Mouse (Mus musculus): Measurements from ENCODE around the gene Sox10.

Gene Sox10

DNA sequence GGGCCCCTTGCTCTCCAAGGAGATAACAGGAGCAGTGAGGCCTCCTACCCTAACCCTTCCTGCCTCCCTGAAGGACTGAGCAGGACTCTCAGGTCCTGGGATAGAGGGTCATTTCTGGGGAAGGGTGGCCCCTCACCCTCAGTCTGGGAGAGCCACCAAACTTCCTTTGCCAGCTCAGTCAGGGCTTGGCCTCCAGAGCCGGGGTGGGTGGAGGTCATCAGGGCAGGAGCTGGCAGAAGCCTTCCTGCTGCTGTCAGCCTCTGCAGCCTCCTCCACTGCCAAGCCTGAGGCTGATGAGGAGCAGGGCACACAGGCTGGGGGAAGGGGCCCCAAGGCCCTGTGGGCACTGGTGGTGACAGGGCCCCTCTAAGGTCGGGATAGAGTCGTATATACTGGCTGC, 9.5 kb downstream of the Sox10 start:
- DNase-seq = no peak

- no peak for DNase-seq
These were observed 12.3 kb downstream of the Sox10 start for GRCm38 (mm10) chr15:79152709-79153108.

GRCm38 (mm10) chr15:79151881-79152280, 13.2 kb downstream of the Sox10 start:
- DNase-seq = no peak

- DNase-seq = peak; percentile 88 to 95
These were observed 16.5 kb downstream of the Sox10 start for GRCm38 (mm10) chr15:79148533-79148932.

GRCm38 (mm10) chr15:79145522-79145921, 19.5 kb downstream of the Sox10 start:
- DNase-seq = no peak

DNA sequence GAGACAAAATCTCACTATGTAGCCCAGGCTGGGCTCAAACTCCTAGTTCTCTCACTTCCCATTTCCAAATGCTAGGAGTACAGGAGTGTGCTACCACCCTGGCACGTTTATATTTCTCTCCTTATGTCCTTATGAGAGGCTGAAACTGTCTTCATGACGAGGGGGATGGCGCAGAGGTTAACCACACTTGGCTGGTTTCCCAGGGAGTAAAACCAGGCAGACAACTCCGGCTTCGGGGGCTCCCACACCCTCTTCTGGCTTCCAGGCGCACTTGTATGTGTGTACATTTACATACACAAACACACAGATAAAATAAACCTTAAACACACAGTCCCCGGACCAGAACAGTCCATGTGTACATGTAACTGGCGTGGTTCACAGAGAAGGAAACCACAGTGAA, 21.0 kb downstream of the Sox10 start:
- no peak for DNase-seq

DNA sequence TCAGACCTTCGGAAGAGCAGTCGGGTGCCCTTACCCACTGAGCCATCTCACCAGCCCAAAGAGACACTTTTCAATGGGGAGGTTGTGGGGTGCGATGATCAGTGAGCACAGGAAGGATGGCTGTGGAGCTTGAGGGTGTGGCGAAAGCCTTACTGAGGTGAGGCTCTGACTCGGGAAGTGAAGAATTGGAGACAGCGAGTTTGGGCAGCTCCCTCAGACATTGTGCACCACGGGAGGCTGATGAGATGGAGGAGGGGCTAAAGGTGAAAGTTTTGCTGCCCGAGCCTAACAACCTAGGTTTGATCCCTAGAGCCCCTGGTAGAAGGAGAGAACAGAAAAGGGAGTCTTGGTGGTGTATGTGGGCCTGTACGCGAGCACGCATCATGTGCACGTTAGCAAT, 21.7 kb downstream of the Sox10 start:
- no peak for DNase-seq

GRCm38 (mm10) chr15:79141566-79141917, 23.5 kb downstream of the Sox10 start:
- DNase-seq = no peak

- DNase-seq = peak; percentile 97
These were observed 24.0 kb downstream of the Sox10 start, which contains the start of the genes Polr2f and 1700088E04Rik for GRCm38 (mm10) chr15:79140866-79141565. Gene Polr2f (plus strand): TSS chr15:79141009. Gene 1700088E04Rik (minus strand): TSS chr15:79141253.

DNA sequence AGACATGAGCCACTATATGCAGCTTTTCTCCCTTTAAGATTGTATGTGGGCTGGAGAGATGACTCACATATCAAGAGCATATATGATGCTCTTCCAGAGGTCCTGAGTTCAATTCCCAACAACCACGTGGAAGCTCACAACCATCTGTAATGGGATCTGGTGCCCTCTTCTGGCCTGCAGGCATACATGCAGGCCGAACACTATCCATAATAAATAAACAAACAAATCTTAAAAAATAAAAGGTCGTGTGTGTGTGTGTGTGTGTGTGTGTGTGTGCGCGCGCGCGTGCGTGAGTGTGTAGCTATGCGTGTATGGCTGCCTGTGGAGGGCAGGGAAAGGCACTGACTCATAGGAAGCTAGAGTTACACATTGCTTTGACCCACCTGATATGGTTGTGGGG, 25.4 kb downstream of the Sox10 start:
- no peak for DNase-seq

DNA sequence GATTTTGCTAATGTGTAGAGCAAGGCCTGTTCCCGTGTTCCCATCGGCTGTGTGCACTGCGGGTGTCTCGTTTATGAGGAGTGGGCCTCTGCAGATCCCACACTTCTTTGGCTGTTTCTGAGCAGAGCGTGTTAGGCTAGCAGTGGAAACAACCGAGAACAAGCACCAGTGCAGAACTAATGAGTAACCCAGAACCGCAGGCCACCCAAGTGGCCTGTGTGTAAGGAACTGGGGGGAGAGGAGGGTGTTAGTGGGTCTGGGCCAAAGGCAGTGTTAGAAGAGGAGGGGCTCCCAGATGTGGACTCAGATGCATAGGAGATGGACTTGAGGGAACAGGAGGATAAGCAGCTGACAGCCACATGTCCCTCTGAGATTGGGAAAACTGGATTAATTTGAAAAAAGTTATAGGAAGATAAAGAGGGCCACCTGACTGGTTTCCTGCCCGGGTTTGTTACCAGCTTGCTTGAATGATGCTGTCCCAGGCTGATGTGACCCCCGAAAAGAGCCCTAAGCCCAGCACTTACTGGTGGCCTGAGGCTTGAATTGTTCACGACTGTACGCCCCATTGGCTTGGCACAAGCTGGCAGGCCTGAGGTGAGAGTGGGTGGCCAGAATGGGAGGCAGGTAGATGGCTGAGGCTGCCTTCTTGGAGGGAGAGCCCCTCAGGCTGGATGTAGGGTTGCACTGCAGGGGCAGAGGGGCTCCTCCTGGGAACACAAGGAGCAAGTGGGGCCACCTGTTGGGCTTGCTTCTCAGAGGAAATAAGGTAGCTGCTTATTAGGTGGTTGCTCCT, 29.1 kb downstream of the Sox10 start:
- DNase-seq = no peak

DNA sequence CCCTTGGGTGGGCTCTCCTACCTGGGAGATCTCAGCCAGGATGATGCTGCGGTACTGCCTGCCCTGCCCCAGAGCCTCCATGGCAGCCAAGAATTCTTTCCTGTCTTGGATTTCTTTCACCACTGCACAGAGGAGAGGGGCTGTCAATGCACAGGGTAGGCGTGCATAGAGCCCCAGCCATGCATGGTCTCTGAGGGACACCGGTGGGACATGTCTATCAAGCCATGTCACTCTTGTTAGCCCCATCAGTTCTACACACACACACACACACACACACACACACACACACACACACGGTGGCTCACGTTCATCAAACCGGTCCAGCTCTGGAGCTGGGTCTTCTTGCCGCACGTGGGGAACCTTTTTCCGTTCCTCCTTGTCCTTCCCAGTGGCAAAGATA, 29.7 kb downstream of the Sox10 start:
- DNase-seq = no peak

DNA sequence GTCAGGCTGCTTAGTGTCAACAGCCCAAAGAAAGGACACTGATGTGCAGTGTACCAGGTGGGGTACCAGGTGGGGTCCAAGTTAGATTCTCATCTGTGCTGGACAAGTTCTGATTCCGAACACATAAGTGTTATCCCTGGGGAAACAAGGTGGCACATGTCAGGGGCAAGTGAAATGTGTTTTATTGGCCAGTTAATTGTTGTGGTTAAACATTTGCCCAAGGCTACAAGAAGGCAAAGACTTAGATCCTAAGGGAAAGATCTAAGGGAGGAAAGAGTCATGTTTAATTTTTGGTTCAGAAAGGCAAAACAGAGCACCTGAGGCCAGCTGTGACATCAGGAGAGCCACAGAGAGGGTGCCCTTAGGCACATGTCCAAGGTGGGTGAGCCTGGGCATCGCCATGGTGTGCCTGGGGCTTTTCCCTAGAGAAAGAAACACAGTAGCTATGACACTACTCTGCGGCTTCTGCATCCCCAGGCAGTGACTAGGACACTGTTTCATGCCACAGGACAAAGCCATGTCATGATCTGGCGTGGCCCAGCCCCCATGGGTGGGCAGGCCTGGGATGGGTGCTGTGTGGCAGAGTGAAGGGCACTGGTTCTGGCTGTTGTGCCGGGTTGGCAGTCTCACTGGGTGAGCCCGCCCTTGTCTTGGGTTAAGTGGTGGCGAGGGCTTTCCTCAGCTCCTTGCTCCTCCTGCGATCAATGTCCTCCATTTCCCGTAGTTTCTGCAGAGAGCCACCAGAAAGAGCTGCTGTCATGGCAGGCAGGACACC, 30.4 kb downstream of the Sox10 start:
- no peak for DNase-seq

DNA sequence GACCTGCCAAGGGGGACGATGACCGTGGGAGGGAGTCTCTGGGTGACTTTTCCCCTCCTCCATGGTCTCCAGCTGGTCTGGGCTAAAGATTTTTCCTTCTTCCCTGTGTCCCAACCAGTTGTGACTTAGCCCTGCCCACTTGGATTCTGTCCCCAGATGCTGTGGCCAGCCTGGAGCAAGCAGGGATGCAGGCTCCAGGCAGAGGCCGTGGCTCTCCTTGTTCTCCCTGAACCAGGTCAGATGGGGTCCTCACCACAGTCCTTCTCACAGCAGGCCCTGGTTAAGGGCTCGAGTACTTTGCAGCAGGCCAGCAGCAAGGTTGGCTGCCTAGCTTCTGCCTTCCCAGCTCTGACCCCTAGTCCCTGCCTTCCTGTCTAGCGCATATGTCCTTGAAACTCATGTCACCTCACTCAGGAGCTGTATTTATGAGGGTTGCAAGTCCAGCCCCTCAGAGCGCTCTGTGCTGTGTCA, 31.8 kb downstream of the Sox10 start:
- DNase-seq = no peak

GRCm38 (mm10) chr15:79131442-79131841, 33.6 kb downstream of the Sox10 start:
- DNase-seq = peak; percentile 70 to 71

DNA sequence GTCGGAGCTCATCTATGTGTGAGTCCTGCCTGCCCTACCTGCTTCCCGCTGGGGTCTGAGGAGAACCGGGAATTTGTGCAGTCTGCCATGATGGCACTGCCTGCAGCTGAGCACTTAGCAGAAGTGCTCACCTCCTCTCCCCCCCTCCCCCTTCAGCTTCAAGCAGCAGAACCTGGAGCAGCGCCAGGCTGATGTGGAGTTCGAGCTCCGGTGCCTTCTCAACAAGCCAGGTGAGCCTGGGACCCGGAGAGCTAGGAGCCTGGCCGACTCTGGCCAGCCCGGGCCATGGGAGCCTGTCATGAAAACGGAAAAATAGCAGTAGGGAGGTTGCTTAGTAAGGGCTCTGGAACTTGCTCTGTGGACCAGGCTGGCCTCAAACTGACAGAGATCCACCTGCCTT, 34.3 kb downstream of the Sox10 start:
- DNase-seq = peak in 1 of 2 experiments; percentile 38

DNA sequence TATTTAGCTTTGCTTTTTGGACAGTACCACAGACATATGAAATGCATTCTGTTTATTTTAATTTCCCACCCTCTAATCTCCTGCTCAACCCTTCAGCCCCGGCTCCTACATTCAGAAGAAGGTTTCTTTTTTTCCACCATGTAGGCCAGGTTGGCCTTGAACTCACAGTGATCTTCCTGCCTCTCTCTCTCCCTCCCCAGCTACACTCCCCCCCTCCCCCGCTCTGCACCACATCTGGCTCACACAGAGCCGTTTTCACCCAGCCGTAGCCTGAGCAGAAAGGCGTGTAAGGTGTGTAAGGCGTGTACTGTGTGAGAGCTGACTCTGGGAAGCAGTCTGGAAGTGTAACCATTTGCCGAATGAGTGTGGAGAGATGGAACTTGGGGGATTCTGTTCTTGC, 35.7 kb downstream of the Sox10 start:
- DNase-seq = no peak

DNA sequence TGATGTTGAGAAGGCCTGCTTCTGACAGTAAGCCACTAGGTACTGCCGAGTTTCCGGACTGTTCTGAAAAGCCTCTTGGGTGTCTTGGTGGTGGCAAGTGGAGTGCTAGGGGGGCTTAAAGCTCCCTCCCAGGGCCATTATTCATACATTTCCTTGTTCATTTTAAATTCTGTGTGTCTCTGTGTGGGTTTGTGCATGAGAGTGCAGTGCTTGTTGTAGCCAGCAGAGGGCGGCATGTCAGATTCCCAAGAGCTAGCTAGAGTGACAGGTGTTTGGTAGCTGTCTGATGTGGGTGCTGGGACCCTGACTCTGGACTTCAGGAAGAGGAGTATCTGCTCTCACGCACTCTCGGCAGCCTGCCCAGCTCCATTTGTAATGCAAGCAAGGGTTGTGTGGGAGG, 36.8 kb downstream of the Sox10 start:
- no peak for DNase-seq

DNA sequence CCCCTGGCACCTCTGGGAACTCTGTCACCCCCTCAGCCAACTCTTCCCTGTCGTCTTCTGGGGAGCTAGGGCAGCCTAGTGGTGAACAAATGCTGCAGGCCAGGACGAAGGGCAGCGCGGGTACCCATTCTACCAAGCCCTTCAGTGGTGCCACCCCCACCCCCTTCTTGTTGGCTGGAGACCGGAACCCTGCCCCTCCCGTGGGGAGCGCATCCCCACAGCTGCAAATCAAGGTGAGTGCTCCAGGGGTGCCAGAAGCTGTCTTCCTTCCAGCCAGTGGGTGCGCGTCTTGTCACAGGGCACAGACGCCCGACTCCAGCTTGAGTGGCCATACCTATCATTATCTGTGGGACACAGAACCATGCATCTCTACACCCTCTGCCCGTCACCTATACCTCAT, 37.9 kb downstream of the Sox10 start:
- no peak for DNase-seq

DNA sequence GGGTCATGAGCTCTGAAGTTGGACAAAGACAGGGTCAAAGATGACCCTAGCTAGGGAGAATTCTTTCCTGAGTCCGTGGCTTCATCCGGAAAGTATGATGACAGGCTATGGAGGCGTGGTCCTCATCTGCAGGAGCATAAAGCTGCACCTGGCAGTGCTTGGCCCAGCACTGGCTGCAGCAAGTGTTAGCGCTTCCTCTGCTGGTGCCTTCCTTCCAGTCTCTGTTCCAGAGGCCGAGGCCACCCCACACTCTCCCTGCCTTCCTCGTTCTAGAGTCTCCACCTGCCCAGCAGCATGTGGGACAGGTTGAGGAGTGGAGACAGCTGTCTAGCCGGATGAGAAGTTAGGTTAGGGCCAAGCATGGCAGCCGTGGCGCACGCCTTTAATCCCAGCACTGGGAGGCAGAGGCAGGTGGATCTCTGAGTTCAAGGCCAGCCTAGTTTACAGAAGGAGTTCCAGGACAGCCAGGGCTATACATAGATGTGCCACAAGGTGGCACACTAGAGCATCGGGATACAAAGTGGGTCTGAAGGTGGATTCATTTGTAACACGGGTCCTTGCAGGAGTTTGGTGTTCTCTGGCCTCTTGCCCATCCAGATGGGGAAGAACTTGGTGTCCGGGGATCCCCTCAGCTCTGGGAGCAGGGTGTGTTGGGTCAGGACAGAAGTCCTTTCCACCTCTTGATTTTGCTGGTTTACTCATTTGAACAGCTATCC, 38.7 kb downstream of the Sox10 start:
- peak; percentile 58 to 69 for DNase-seq

- no peak for DNase-seq
These were observed 40.6 kb downstream of the Sox10 start for GRCm38 (mm10) chr15:79124331-79124875.

GRCm38 (mm10) chr15:79123751-79124150, 41.3 kb downstream of the Sox10 start:
- no peak for DNase-seq
